Mouse (Mus musculus): ENCODE data around the gene Usp29. TPM values are rescaled to one million over a fixed set of nuclear protein-coding genes. Genes with fewer than 3 reads are reported as not detected.

Usp29 gene
- polyA plus RNA-seq, 1 experiment from 2014 or later = 1.7 TPM

DNA sequence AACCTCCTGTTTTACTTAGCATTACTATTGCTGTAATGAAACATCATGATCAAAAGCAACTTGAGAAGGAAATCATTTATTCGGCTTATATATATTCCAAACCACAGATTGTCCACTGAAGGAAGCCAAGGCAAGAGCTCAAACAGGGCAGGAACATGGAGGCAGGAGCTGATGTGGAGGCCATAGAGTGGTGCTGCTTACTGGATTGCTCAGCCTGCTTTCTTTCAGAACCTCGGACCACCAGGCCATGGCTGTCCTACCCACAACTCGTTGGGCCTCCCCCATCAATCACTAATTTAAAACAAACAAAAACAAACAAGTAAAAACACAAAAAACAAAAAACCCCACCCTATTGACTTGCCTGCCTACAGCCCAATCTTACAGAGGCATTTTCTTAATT is 119.9 kb downstream of the Usp29 start:
- ATAC-seq (ENCODE audit: insufficient read depth) = no peak
- H3K4me3 ChIP-seq (replicated peaks) = no peak overlapping the region
- 42% methylated on average over 3 of the region's 3 CpGs for WGBS (ENCODE audit: insufficient replicate concordance)

DNA sequence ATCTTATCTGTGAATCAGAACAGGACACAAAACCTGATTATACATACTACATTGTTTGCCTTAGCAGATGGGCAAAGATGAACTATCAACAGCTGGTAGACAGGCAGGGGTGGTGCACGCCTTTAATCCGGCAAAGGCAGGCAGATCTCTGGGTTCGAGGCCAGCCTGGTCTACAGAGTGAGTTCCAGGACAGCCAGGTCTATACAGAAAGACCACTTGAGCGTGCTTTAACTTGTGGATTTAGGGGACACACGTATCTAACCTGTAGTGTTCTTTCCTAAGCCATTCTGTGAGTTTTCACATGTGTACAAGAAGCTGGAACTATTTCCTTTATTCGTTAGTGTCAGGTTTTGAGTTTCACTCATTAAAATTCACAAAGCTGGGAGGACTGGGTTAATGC is 120.9 kb downstream of the Usp29 start:
- 65% methylated on average over 6 of the region's 6 CpGs for WGBS (ENCODE audit: insufficient replicate concordance)
- H3K4me3 ChIP-seq (replicated peaks) = no peak overlapping the region
- H3K9ac ChIP-seq = no peak overlapping the region
- no peaks in the 10 kb centered on the region for H3K27me3 ChIP-seq
- no peak for ATAC-seq (ENCODE audit: insufficient read depth)
- H3K36me3 ChIP-seq (replicated peaks) = no peaks in the 10 kb centered on the region
- H3K4me1 ChIP-seq (replicated peaks) = no peaks in the 10 kb centered on the region
- H3K4me2 ChIP-seq = no peak overlapping the region
- H3K9me3 ChIP-seq (replicated peaks) = no peaks in the 10 kb centered on the region
- no peak overlapping the region for H3K27ac ChIP-seq (replicated peaks)

More for the DNA sequence above, 119.9 kb downstream of the Usp29 start:
- H3K27ac ChIP-seq (replicated peaks) = no peak overlapping the region
- no peaks in the 10 kb centered on the region for H3K9me3 ChIP-seq (replicated peaks)
- no peak overlapping the region for H3K4me2 ChIP-seq
- H3K27me3 ChIP-seq = no peaks in the 10 kb centered on the region
- no peaks in the 10 kb centered on the region for H3K36me3 ChIP-seq (replicated peaks)
- H3K9ac ChIP-seq = no peak overlapping the region
- no peaks in the 10 kb centered on the region for H3K4me1 ChIP-seq (replicated peaks)

DNA sequence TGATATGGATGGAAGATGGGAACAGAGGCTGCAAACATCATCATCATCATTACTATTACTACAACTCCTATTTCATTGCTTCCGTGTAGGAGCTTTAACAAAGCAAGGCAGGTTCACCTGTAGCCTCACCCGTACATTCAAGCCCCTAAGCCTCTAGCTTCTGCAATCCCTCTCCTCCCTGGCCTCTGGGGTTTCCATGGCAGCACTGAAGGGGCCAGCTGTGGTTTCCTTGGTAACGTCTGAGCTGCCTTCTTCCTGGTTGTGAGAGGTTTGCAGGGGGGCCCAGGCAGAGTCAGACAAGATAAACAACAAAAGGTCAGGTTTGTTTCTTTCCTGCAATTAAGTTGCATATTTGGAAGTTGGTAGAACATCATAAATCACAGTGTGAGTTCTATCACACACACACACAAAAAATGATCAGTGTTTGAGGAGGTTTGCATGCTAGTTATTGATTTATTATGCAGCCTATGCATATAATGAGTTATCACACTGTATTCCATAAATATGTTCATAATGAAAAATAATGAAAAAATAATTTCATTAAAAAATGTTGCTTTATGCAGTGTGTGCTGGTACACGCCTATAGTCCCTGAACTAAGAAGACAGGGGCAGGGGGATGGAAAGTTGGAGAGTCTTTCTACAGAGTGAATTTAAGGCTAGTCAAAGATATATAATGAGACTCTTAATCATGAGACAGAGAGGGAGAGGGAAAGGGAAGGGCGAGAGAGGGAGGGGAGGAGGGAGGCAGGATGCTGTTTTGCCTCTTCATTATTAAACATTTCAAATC is 121.5 kb downstream of the Usp29 start:
- H3K27ac ChIP-seq (replicated peaks) = no peak overlapping the region
- no peak overlapping the region for H3K4me3 ChIP-seq (replicated peaks)
- H3K36me3 ChIP-seq (replicated peaks) = no peaks in the 10 kb centered on the region
- no peaks in the 10 kb centered on the region for H3K9me3 ChIP-seq (replicated peaks)
- H3K4me2 ChIP-seq = no peak overlapping the region
- no peak overlapping the region for H3K9ac ChIP-seq
- no peaks in the 10 kb centered on the region for H3K4me1 ChIP-seq (replicated peaks)
- no peak for ATAC-seq (ENCODE audit: insufficient read depth)
- 20% methylated on average over 5 of the region's 5 CpGs for WGBS (ENCODE audit: insufficient replicate concordance)
- H3K27me3 ChIP-seq = no peaks in the 10 kb centered on the region

DNA sequence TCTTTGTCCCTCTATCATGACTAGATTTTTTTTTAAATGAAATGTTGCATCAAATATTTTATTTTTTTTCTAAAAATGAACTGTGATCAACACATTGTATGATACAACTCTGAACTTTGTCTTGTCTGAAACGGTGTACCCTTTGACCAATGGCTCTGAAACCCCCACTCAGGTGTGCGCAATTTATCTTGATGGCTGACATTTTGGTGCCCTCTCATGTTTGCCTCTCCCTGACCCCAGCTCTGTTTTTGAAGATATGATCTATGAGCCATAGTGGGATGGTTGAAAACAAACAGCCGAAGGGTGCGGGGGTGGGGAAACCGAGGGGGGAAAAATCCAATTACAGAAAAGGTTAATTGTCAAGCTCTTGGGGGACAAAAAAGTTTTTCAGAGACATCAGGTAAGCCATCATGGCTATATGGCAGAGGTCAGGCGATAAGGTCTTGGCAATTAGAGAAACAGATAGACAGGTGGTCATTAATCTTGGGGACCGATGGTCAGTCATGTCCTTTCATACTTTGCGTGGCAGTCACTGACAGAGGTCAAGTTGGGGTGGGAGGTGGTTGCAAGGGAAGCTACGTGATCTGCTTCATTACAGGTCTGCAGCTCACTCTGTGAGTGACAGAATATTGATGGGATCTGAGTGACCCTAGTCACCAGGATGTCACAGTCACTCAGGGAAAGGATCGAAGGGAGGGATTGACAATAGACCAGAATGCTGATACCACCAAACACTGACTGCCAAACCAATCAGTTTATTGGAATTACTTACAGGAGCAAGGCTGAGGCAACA is 125.4 kb downstream of the Usp29 start:
- WGBS (ENCODE audit: insufficient replicate concordance) = 62% methylated on average over 10 of the region's 10 CpGs
- no peaks in the 10 kb centered on the region for H3K9me3 ChIP-seq (replicated peaks)
- no peaks in the 10 kb centered on the region for H3K36me3 ChIP-seq (replicated peaks)
- no peak overlapping the region for H3K4me3 ChIP-seq (replicated peaks)
- no peaks in the 10 kb centered on the region for H3K27me3 ChIP-seq
- ATAC-seq (ENCODE audit: insufficient read depth) = peak; percentile 69
- no peak overlapping the region for H3K9ac ChIP-seq
- no peak overlapping the region for H3K4me2 ChIP-seq
- peak overlapping the region; percentile 51 for H3K27ac ChIP-seq (replicated peaks)
- H3K4me1 ChIP-seq (replicated peaks) = no peaks in the 10 kb centered on the region

DNA sequence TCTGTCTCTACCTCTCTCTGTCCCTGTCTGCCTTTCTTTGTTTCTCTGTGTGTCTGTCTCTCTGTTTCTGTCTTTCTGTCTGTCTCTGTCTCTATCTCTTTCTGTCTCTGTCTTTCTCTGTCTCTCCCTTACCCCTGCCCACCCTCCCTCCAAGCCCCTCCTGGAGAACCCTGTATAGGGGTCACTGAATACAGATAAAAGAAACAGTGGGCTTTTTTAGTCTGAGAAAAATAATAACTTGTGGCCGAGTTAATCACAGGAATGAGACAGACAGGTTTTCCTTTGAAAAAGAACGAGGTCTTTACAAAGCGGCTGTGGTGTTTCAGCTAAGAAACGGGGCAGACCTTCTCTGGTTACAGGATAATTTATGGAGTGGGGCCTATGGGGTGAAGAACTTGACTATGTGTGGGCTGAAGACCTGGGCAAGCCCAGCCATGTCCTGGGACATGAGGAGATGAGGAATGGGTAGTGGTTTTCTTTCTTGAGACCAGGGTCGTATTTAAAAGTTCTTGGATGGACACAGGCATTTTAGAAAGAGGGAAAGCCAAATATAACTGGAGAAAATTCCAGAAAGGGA is 128.4 kb downstream of the Usp29 start:
- no peak for ATAC-seq (ENCODE audit: insufficient read depth)
- Histone ChIP-seq H3K4me1 (replicated peaks) (peaks cover 4% of the 10 kb centered on the region; the same call in 1 of the 2 replicates), H3K9ac (no peak overlapping the region), H3K27ac (replicated peaks) (0 out of 2 replicates have a peak overlapping the region, but pooled peaks have one; percentile 9), H3K4me3 (replicated peaks) (no peak overlapping the region), H3K36me3 (replicated peaks) (no peaks in the 10 kb centered on the region), H3K27me3 (no peaks in the 10 kb centered on the region), H3K9me3 (replicated peaks) (no peaks in the 10 kb centered on the region), H3K4me2 (no peak overlapping the region)
- WGBS (ENCODE audit: insufficient replicate concordance) = 33% methylated on average over 5 of the region's 5 CpGs

DNA sequence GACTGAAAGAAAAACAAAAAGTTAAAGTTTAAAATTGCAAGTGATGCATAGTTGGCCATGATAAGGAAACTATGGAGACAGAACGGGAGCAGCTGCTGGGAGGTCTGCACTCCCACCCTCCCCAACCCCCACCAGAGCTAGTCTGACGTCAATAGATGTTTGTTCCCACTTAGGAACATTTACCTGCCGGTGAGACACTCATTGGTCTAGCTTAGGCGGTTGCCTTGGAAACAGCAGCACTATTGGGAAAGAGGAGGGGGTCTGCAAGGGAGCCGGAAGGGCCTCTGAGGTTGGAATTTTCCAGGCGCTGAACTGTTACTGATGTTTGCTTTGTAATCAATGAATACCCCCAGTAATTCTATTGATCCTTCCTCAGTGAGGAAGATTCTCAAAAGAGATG is 130.3 kb downstream of the Usp29 start:
- ATAC-seq (ENCODE audit: insufficient read depth) = peak; percentile 75
- no peaks in the 10 kb centered on the region for H3K27me3 ChIP-seq
- H3K27ac ChIP-seq (replicated peaks) = no peak overlapping the region
- no peak overlapping the region for H3K4me2 ChIP-seq
- H3K9me3 ChIP-seq (replicated peaks) = no peaks in the 10 kb centered on the region
- no peak overlapping the region for H3K4me3 ChIP-seq (replicated peaks)
- H3K9ac ChIP-seq = no peak overlapping the region
- WGBS (ENCODE audit: insufficient replicate concordance) = 22% methylated on average over 6 of the region's 6 CpGs
- peaks cover 4% of the 10 kb centered on the region; the same call in 1 of the 2 replicates for H3K4me1 ChIP-seq (replicated peaks)
- H3K36me3 ChIP-seq (replicated peaks) = no peaks in the 10 kb centered on the region

DNA sequence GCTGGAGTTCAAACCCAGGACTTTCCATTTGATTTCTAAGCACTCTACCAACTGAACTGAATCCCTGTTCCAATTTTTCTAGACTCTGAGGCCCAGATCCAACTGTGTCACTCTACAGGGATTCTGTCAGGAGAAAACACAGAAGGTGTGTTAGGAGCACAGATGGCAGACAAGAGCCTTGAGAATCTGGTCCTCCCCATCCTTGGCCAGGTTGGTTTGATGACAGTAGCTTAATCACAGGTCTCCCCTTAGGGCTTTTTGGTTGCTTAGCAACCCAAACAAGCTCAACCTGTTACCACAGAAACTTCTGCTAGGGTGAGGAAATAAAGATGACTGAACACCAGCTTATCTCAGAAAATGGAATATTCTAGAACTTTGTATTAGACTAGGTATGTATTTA is 136.0 kb downstream of the Usp29 start:
- no peak for ATAC-seq (ENCODE audit: insufficient read depth)
- Histone ChIP-seq H3K27ac (replicated peaks) (no peak overlapping the region), H3K4me2 (no peak overlapping the region), H3K9ac (no peak overlapping the region), H3K9me3 (replicated peaks) (no peaks in the 10 kb centered on the region), H3K36me3 (replicated peaks) (no peaks in the 10 kb centered on the region), H3K27me3 (no peaks in the 10 kb centered on the region), H3K4me1 (replicated peaks) (peaks cover 4% of the 10 kb centered on the region; the same call in 1 of the 2 replicates), H3K4me3 (replicated peaks) (no peak overlapping the region)

DNA sequence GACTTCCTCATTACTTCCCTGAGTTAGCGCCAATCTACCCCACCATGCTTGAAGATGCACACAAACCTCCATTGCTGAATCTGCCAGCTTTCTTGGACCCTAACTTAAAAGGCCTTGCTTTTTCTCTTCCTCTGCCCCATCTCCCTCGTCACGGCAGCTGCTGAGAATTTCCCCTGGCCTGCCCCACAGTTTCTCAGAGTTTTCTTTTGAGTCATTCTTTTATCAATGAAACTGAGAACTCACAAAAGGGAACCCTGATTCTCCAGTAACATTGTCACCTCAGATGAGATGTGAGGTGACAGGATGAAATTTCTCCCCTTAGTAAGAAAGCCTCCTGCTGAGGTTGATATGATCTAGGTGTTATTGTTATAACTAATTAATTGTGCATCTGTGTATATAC is 138.5 kb downstream of the Usp29 start:
- Histone ChIP-seq H3K4me1 (replicated peaks) (no peaks in the 10 kb centered on the region), H3K9me3 (replicated peaks) (no peaks in the 10 kb centered on the region), H3K9ac (no peak overlapping the region), H3K27ac (replicated peaks) (no peak overlapping the region), H3K4me2 (no peak overlapping the region), H3K4me3 (replicated peaks) (no peak overlapping the region), H3K27me3 (no peaks in the 10 kb centered on the region), H3K36me3 (replicated peaks) (no peaks in the 10 kb centered on the region)
- ATAC-seq (ENCODE audit: insufficient read depth) = no peak
- WGBS (ENCODE audit: insufficient replicate concordance) = 70% methylated on average over 3 of the region's 3 CpGs

DNA sequence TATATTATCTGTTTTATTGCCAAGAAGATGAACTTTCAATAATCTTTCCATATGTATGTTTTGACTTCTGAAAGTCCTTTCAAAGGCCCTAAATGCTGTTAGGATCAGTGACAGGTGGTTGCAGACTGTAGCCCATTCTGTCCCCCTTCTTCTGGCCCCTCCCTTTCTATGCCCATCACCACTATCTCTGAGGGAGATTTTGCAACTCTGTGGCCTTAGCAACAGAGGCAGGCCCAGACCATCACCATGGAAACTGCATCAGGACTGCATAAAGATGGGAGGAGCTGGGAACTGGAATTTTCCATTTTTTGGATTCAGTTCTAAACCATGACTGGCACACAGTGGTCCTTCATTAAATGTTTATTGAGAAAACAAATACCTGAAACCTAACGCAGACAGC is 139.2 kb downstream of the Usp29 start:
- Histone ChIP-seq H3K4me3 (replicated peaks) (no peak overlapping the region), H3K36me3 (replicated peaks) (no peaks in the 10 kb centered on the region), H3K27me3 (no peaks in the 10 kb centered on the region), H3K27ac (replicated peaks) (no peak overlapping the region), H3K4me2 (no peak overlapping the region), H3K9me3 (replicated peaks) (no peaks in the 10 kb centered on the region), H3K9ac (no peak overlapping the region), H3K4me1 (replicated peaks) (no peaks in the 10 kb centered on the region)
- WGBS (ENCODE audit: insufficient replicate concordance) = 65% methylated on average over 1 of the region's 1 CpGs
- ATAC-seq (ENCODE audit: insufficient read depth) = no peak

DNA sequence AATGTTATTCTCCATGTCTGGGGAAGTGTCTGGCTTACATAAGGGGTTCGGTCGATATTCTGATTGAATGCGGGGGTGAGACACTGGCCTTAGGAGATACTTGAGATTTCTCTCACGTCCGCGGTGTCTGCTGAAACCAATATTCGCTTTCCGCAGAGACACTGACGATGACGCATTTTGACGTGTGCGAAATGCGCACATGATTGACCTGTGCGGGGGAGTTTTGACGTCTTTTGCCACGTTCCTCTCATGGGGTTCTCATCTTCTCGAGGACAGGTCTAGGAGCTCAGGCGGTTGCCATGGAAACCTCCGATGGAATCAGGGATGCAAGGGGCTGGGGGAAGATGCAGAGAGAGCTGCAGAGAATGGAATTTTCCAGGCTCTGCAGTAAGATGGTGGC is 144.1 kb downstream of the Usp29 start:
- WGBS (ENCODE audit: insufficient replicate concordance) = 73% methylated on average over 19 of the region's 19 CpGs
- no peaks in the 10 kb centered on the region for H3K9me3 ChIP-seq (replicated peaks)
- H3K27ac ChIP-seq (replicated peaks) = no peak overlapping the region
- no peaks in the 10 kb centered on the region for H3K36me3 ChIP-seq (replicated peaks)
- ATAC-seq (ENCODE audit: insufficient read depth) = no peak
- no peak overlapping the region for H3K4me2 ChIP-seq
- H3K9ac ChIP-seq = no peak overlapping the region
- no peaks in the 10 kb centered on the region for H3K4me1 ChIP-seq (replicated peaks)
- H3K27me3 ChIP-seq = no peaks in the 10 kb centered on the region
- H3K4me3 ChIP-seq (replicated peaks) = no peak overlapping the region

DNA sequence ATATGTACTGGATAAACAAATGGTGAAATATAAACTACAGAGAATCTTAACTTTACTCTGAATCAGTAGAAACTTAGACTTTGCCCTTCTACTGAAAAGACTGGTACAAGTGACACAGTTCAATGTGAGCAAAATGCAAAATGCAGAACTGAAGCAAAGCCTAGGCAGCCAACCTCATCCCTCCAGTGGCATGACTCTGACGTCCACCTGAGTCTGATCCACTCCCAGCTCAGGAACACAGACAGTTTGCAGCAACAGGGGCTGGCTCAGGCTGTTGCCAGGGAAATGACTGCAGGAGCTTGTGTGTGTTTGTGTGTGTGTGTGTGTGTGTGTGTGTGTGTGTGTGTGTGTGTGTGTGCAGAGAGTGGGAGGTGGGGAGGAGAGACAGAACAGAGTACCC is 147.8 kb downstream of the Usp29 start:
- H3K27ac ChIP-seq (replicated peaks) = no peak overlapping the region
- H3K4me3 ChIP-seq (replicated peaks) = no peak overlapping the region
- H3K36me3 ChIP-seq (replicated peaks) = no peaks in the 10 kb centered on the region
- H3K4me1 ChIP-seq (replicated peaks) = no peaks in the 10 kb centered on the region
- no peaks in the 10 kb centered on the region for H3K9me3 ChIP-seq (replicated peaks)
- no peaks in the 10 kb centered on the region for H3K27me3 ChIP-seq
- H3K9ac ChIP-seq = no peak overlapping the region
- no peak for ATAC-seq (ENCODE audit: insufficient read depth)
- no peak overlapping the region for H3K4me2 ChIP-seq
- WGBS (ENCODE audit: insufficient replicate concordance) = 44% methylated on average over 1 of the region's 1 CpGs
